Mouse (Mus musculus) layer of hippocampus, postnatal 36 days (tissue): ENCODE measurements around the gene AW011738. TPM values are rescaled to one million over a fixed set of nuclear protein-coding genes. Genes with fewer than 3 reads are reported as not detected.

Experiments
- DNase-seq, 2 experiments: peaks; one replicate each; pipeline ENCODE4 v3.0.0; 2022
- microRNA-seq, 2 experiments: library from miRNA; unstranded; fragments of <30 nt; microRNA quantifications; one replicate each; pipeline ENCODE4 v1.2.0; 2021
- total RNA-seq, 2 experiments: library from RNA; stranded (reverse); gene quantifications; 2 replicates each; pipeline ENCODE4 v1.2.3; 2021

Gene AW011738
- total RNA-seq, 2 experiments from 2014 or later = 5.5 to 6.6 TPM

- DNase-seq = no peak
Observed at GRCm38 (mm10) chr4:156249567-156249966, 46.5 kb downstream of the AW011738 start.

DNA sequence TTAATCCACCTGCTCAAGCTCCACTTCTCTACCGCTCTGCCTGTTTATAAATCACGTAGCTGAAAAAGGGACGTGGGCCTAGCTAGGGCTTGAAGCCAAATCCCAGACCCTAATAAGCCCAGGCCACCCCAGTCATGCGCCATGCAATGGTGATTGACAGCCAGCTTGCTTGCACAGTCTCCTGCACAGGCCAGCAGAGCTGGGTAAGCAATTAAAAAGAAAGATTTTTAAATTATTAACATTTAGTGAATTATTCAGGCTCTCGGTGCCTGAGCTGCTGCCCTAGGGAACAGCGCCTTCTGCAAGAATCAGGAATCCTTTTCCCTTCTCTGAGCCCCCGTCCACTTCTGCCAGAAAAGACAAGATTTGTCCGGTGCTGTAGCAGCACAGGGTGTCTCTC lies 48.0 kb downstream of the AW011738 start:
- no peak for DNase-seq

- no peak for DNase-seq
Observed at GRCm38 (mm10) chr4:156252140-156252539, 49.0 kb downstream of the AW011738 start.

DNA sequence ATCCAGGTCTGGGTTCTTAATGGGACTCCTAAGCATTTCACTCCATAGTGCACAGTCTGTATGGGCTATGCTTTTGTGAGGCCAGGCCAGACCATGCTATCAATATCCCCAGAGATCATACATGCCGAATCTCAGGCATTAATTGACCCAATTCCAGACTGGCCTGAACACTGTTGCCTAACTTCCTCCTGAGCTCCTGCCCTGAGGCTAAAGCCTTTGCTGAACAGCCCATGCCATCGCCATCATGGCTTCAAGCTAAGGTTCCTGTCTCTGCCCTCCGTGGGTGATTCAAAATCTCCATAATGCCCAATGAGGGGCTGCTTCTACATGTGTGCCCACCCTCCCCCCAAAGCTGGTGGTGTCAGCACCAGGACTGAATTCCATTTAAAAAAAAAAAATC lies 49.5 kb downstream of the AW011738 start:
- no peak for DNase-seq

- no peak for DNase-seq
Observed at GRCm38 (mm10) chr4:156253043-156253442, 49.9 kb downstream of the AW011738 start.

- no peak for DNase-seq
Observed at GRCm38 (mm10) chr4:156254361-156255077, 51.4 kb downstream of the AW011738 start.

Small RNA genes lying within 50 kb of the gene (microRNA-seq; reads per million reads assigned to microRNA genes)
- 1.8 to 2.3 reads per million in 2 experiments for gene Mir7658

Other genes starting within 250 kb of the AW011738 start
- 10 to 100 TPM; 12.7 to 18.6 TPM for gene C1qtnf12, start 241.0 kb upstream of the AW011738 start, total RNA-seq
- gene B3galt6, start 210.7 kb upstream of the AW011738 start, total RNA-seq = 10 to 100 TPM in 1 of 2 experiments, 1 to 10 TPM in 1; 9.7 to 10.6 TPM
- gene Sdf4, start 210.4 kb upstream of the AW011738 start, total RNA-seq = 100 to 1,000 TPM; 178 to 190 TPM
- 1 to 10 TPM; 2.3 to 2.5 TPM for gene Tnfrsf4, start 189.5 kb upstream of the AW011738 start, total RNA-seq
- not detected for gene Tnfrsf18, start 177.1 kb upstream of the AW011738 start, total RNA-seq
- under 1 TPM in 1 of 2 experiments, not detected in 1; 0.20 TPM for gene Ttll10, start 143.9 kb upstream of the AW011738 start, total RNA-seq
- gene 9430015G10Rik, start 93.3 kb upstream of the AW011738 start, total RNA-seq = 10 to 100 TPM; 31.5 to 32.1 TPM
- gene Rnf223, start 72.8 kb upstream of the AW011738 start, total RNA-seq = 1 to 10 TPM; 1.0 to 1.3 TPM
- 100 to 1,000 TPM; 142 to 154 TPM for gene Agrn, start 5.8 kb upstream of the AW011738 start, total RNA-seq
- 1 to 10 TPM in 1 of 2 experiments, not detected in 1; 1.9 TPM for gene Isg15, start 2.5 kb upstream of the AW011738 start, total RNA-seq
- under 1 TPM; 0.28 to 0.37 TPM for gene Perm1, start 12.6 kb downstream of the AW011738 start, total RNA-seq
- 10 to 100 TPM; 43.1 to 44.9 TPM for gene Plekhn1, start 31.6 kb downstream of the AW011738 start, total RNA-seq
- 10 to 100 TPM; 65.7 to 71.6 TPM for gene Noc2l, start 32.7 kb downstream of the AW011738 start, total RNA-seq
- gene Samd11, start 52.4 kb downstream of the AW011738 start, total RNA-seq = 1 to 10 TPM; 4.1 to 4.8 TPM
- not detected for gene Vmn2r-ps159, start 127.8 kb downstream of the AW011738 start, total RNA-seq